Mouse (Mus musculus) spleen, postnatal 4 days (tissue): ENCODE data around the gene Cyp4a32.
A peak's percentile ranks its signal among the peaks of the same experiment; 100 is the strongest.

ENCODE experiments used
- DNase-seq, 2 experiments: peaks; one replicate each; pipeline ENCODE4 v3.0.0; 2022; ENCODE audit warnings: low spot score in 2 of 2

Gene Cyp4a32

GRCm38 (mm10) chr4:115657104-115657866 lies 56.5 kb downstream of the Cyp4a32 start:
- peak; percentile 23 to 66 for DNase-seq

DNA sequence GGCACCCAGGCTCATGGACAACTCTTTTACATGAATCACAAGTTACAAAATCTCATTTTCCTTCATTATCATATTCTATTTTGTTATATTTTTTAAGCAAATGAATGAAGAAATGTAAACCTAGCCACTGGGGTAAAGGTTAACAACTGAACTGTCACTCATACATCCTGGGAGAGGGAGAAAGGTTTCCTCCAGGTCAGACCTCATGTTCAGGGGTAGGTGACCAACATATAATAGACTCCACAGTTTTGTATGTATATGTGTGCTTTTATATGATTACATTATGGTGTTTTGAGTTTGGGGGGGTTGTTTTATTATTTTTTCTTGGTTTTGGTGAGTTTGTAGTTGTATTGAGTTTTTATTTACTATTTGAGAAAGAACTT lies 57.1 kb downstream of the Cyp4a32 start:
- DNase-seq, result no peak

GRCm38 (mm10) chr4:115659190-115659589 lies 58.4 kb downstream of the Cyp4a32 start:
- no peak for DNase-seq
